In genomic region chr11:22234739-22235138, GRCm38 (mm10) we compare ENCODE assay signal across 8 mouse cellular contexts.
DNase-seq lines count a peak whose midpoint lies in the region; ATAC-seq and TF ChIP-seq lines count a peak whose summit lies in the region.

No protein-coding gene starts in this region.

- peak; percentile 66 for ATAC-seq in intestine, embryonic 15.5 days
- no peak for ATAC-seq in intestine, embryonic 16.5 days
- peak; percentile 74; the same call in 1 of the 2 replicates for ATAC-seq in megakaryocyte-erythroid progenitor cell, adult 5-6 weeks (replicated peaks; ENCODE audit: low FRiP score, low TSS enrichment, poor library complexity, severe bottlenecking)
- ATAC-seq in activated CD4-positive, CD25-positive, alpha-beta regulatory T cell, adult 4 months: no peak

- no peaks in the 10 kb centered on the region for H3K9me3 ChIP-seq in intestine, embryonic 15.5 days
- no peaks in the 10 kb centered on the region for H3K9me3 ChIP-seq in intestine, embryonic 16.5 days (ENCODE audit: control insufficient read depth, low read length)

- TF ChIP-seq POLR2A in kidney, adult 2 months (IDR thresholded peaks at IDR 0.05; ENCODE audit: low read depth, low read length): no peak

- H3K36me3 ChIP-seq in intestine, embryonic 15.5 days: no peaks in the 10 kb centered on the region
- no peaks in the 10 kb centered on the region for H3K36me3 ChIP-seq in intestine, embryonic 16.5 days (ENCODE audit: control insufficient read depth, insufficient read depth, low read length)
- no peaks in the 10 kb centered on the region for H3K36me3 ChIP-seq in kidney, adult 2 months (ENCODE audit: control insufficient read depth, insufficient read depth, low read length)

- H3K27me3 ChIP-seq in intestine, embryonic 15.5 days (replicated peaks): no peaks in the 10 kb centered on the region
- H3K27me3 ChIP-seq in intestine, embryonic 16.5 days (replicated peaks; ENCODE audit: control insufficient read depth, insufficient read depth, low read length): no peaks in the 10 kb centered on the region
- no peaks in the 10 kb centered on the region for H3K27me3 ChIP-seq in kidney, adult 2 months (replicated peaks; ENCODE audit: control insufficient read depth, insufficient read depth, low read length)

- WGBS in intestine, embryonic 15.5 days: 77% methylated on average over 1 of the region's 1 CpGs
- 69% methylated on average over 1 of the region's 1 CpGs for WGBS in intestine, embryonic 16.5 days
- WGBS in kidney, adult 2 months: 55% methylated on average over 1 of the region's 1 CpGs

- TF ChIP-seq CTCF in kidney, adult 2 months (conservative IDR thresholded peaks at IDR 0.05; ENCODE audit: insufficient read depth, insufficient read length, low read depth, low read length): peak; percentile 61

- H3K4me3 ChIP-seq in intestine, embryonic 15.5 days (replicated peaks): no peak overlapping the region
- H3K4me3 ChIP-seq in intestine, embryonic 16.5 days (ENCODE audit: low read length): no peak overlapping the region
- no peak overlapping the region for H3K4me3 ChIP-seq in kidney, adult 2 months (ENCODE audit: insufficient read depth, low read depth, low read length)

- no peak overlapping the region for H3K9ac ChIP-seq in intestine, embryonic 15.5 days
- H3K9ac ChIP-seq in intestine, embryonic 16.5 days (ENCODE audit: low read depth, low read length): no peak overlapping the region

- peak; percentile 55 for DNase-seq in R1 (ENCODE audit: low read depth, low spot score)
- DNase-seq in kidney, adult 2 months: peak; percentile 38
- no peak for DNase-seq in frontal cortex, postnatal 10 days (ENCODE audit: low spot score in 2 of 2)
- DNase-seq in yolk sac, embryonic 10.5 days (ENCODE audit: low spot score): no peak

- H3K27ac ChIP-seq in intestine, embryonic 15.5 days: no peak overlapping the region
- no peak overlapping the region for H3K27ac ChIP-seq in intestine, embryonic 16.5 days (ENCODE audit: low read length)
- no peak overlapping the region for H3K27ac ChIP-seq in kidney, adult 2 months (ENCODE audit: insufficient read depth, low read depth, low read length)

- H3K4me1 ChIP-seq in intestine, embryonic 15.5 days (replicated peaks): no peaks in the 10 kb centered on the region
- H3K4me1 ChIP-seq in intestine, embryonic 16.5 days (ENCODE audit: control insufficient read depth, insufficient read depth, low read length): 0 out of 2 replicates have a peak, but pooled peaks cover 5% of the 10 kb centered on the region
- H3K4me1 ChIP-seq in kidney, adult 2 months (ENCODE audit: control insufficient read depth, insufficient read depth, low read length): no peaks in the 10 kb centered on the region

- H3K4me2 ChIP-seq in intestine, embryonic 15.5 days (replicated peaks): no peak overlapping the region
- H3K4me2 ChIP-seq in intestine, embryonic 16.5 days (ENCODE audit: low read depth, low read length): no peak overlapping the region

Comparison
In these comparisons a context has a peak if more than half of its experiments do, and no peak if none do; other contexts are left out.
1. ATAC-seq: peak in intestine, embryonic 15.5 days (single experiment) and megakaryocyte-erythroid progenitor cell, adult 5-6 weeks (single experiment); none in intestine, embryonic 16.5 days (single experiment) and activated CD4-positive, CD25-positive, alpha-beta regulatory T cell, adult 4 months (single experiment).
2. DNase-seq: peak in R1 (single experiment) and kidney, adult 2 months (single experiment); none in frontal cortex, postnatal 10 days (0 of 2) and yolk sac, embryonic 10.5 days (single experiment).